Mouse (Mus musculus) forebrain, embryonic 13.5 days (tissue): ENCODE results near the gene Acer1. TPM values are rescaled to one million over a fixed set of nuclear protein-coding genes. Genes with fewer than 3 reads are reported as not detected.
A peak's percentile ranks its signal among the peaks of the same experiment; 100 is the strongest.
"Not testable (repeated sequence)": the region's sequence is repeated elsewhere in the genome, so short reads cannot be mapped to it uniquely, and the experiment has no call there.

ENCODE experiments used
- ATAC-seq: fragments of 200-750 bp; cut with Nextera tagmentation; 2 replicates; pipeline ENCODE4 v1.8.0; 2017
- H3K27ac ChIP-seq: fragments of 300-500 bp; sonication (generic); 2 replicates; pipeline ENCODE4 v1.5.1; 2015; ENCODE audit warnings: inconsistent platforms, mild to moderate bottlenecking, moderate library complexity
- H3K27me3 ChIP-seq: fragments of 300-500 bp; sonication (generic); 2 replicates; pipeline ENCODE4 v1.6.1; 2015; ENCODE audit warnings: mild to moderate bottlenecking, inconsistent platforms
- H3K36me3 ChIP-seq: fragments of 300-500 bp; sonication (generic); 2 replicates; pipeline ENCODE4 v1.6.1; 2015; ENCODE audit warnings: mild to moderate bottlenecking, inconsistent platforms; ENCODE audit not compliant: poor library complexity, severe bottlenecking
- H3K4me1 ChIP-seq: fragments of 300-500 bp; sonication (generic); 2 replicates; pipeline ENCODE4 v1.6.1; 2015; ENCODE audit warnings: inconsistent platforms
- H3K4me2 ChIP-seq: fragments of 300-500 bp; sonication (generic); 2 replicates; pipeline ENCODE4 v1.6.1; 2015; ENCODE audit warnings: inconsistent platforms, mild to moderate bottlenecking, moderate library complexity
- H3K4me3 ChIP-seq: fragments of 300-500 bp; sonication (generic); 2 replicates; pipeline ENCODE4 v1.5.1; 2015; ENCODE audit warnings: mild to moderate bottlenecking, inconsistent platforms
- H3K9ac ChIP-seq: fragments of 300-500 bp; sonication (generic); 2 replicates; pipeline ENCODE4 v1.6.1; 2015; ENCODE audit warnings: mild to moderate bottlenecking, inconsistent platforms
- H3K9me3 ChIP-seq: fragments of 300-500 bp; sonication (generic); replicated peaks from 2 replicates; pipeline ENCODE4 v1.6.1; 2016; ENCODE audit warnings: inconsistent platforms
- WGBS: fragments of 180-500 bp; shearing (Covaris S2); methylation state at CpG from one replicate; pipeline ENCODE4 v1.1.7; 2015; 5-methylcytosine and 5-hydroxymethylcytosine counted together
- polyA plus RNA-seq: library from polyadenylated mRNA; unstranded; fragments of >200 nt; fragmentation: Nextera tagmentation; extraction: Ambion mirVana; gene quantifications from 2 replicates; pipeline ENCODE4 v1.2.1, GENCODE M21; 2015

Acer1 gene
- polyA plus RNA-seq, 1 experiment from 2014 or later, result not detected

- Histone ChIP-seq H3K4me2 (peak overlapping the region; percentile 77), H3K4me1 (peaks cover 36% of the 10 kb centered on the region), H3K27ac (no peak overlapping the region), H3K9me3 (no peaks in the 10 kb centered on the region; the same call in 1 of the 2 replicates), H3K36me3 (no peaks in the 10 kb centered on the region), H3K9ac (peak overlapping the region; percentile 97), H3K4me3 (peak overlapping the region; percentile 79), H3K27me3 (peaks cover 7% of the 10 kb centered on the region)
- WGBS, result 95% methylated on average over 2 of the region's 2 CpGs
- ATAC-seq, result no peak
These were observed 48.5 kb downstream of the Acer1 start for GRCm38 (mm10) chr17:56933395-56933794.

- H3K4me2 ChIP-seq, result no peak overlapping the region
- H3K4me1 ChIP-seq, result peaks cover 36% of the 10 kb centered on the region
- H3K9me3 ChIP-seq, result no peaks in the 10 kb centered on the region
- H3K4me3 ChIP-seq, result no peak overlapping the region
- H3K9ac ChIP-seq, result no peak overlapping the region
- WGBS, result 94% methylated on average over 8 of the region's 8 CpGs
- ATAC-seq, result no peak
- H3K27ac ChIP-seq, result no peak overlapping the region
- no peaks in the 10 kb centered on the region for H3K27me3 ChIP-seq
- H3K36me3 ChIP-seq, result peaks cover 20% of the 10 kb centered on the region
These were observed 51.9 kb downstream of the Acer1 start for GRCm38 (mm10) chr17:56930026-56930425.

GRCm38 (mm10) chr17:56929530-56929929 lies 52.4 kb downstream of the Acer1 start:
- Histone ChIP-seq H3K4me2 (no peak overlapping the region), H3K9me3 (no peaks in the 10 kb centered on the region), H3K9ac (no peak overlapping the region), H3K27ac (no peak overlapping the region), H3K4me1 (peaks cover 34% of the 10 kb centered on the region), H3K27me3 (no peaks in the 10 kb centered on the region), H3K4me3 (no peak overlapping the region), H3K36me3 (peaks cover 25% of the 10 kb centered on the region)
- ATAC-seq, result no peak
- 90% methylated on average over 1 of the region's 1 CpGs for WGBS

GRCm38 (mm10) chr17:56929101-56929500 lies 52.8 kb downstream of the Acer1 start:
- H3K9me3 ChIP-seq, result no peaks in the 10 kb centered on the region
- peaks cover 30% of the 10 kb centered on the region for H3K4me1 ChIP-seq
- ATAC-seq, result no peak

GRCm38 (mm10) chr17:56925998-56926397 lies 55.9 kb downstream of the Acer1 start:
- H3K9me3 ChIP-seq, result no peaks in the 10 kb centered on the region
- no peak overlapping the region for H3K27ac ChIP-seq
- 92% methylated on average over 2 of the region's 2 CpGs for WGBS
- H3K4me1 ChIP-seq, result peaks cover 3% of the 10 kb centered on the region
- H3K4me2 ChIP-seq, result no peak overlapping the region
- H3K4me3 ChIP-seq, result no peak overlapping the region
- peaks cover 52% of the 10 kb centered on the region for H3K36me3 ChIP-seq
- no peak overlapping the region for H3K9ac ChIP-seq
- ATAC-seq, result no peak
- H3K27me3 ChIP-seq, result no peaks in the 10 kb centered on the region

More at GRCm38 (mm10) chr17:56929101-56929500, 52.8 kb downstream of the Acer1 start:
- Histone ChIP-seq H3K4me3 (no peak overlapping the region), H3K27ac (no peak overlapping the region), H3K4me2 (no peak overlapping the region), H3K9ac (no peak overlapping the region), H3K36me3 (peaks cover 29% of the 10 kb centered on the region), H3K27me3 (no peaks in the 10 kb centered on the region)

- WGBS, result 85% methylated on average over 3 of the region's 3 CpGs
- Histone ChIP-seq H3K4me1 (no peaks in the 10 kb centered on the region), H3K27me3 (no peaks in the 10 kb centered on the region), H3K9me3 (no peaks in the 10 kb centered on the region), H3K9ac (no peak overlapping the region), H3K36me3 (peaks cover 89% of the 10 kb centered on the region), H3K4me3 (no peak overlapping the region), H3K4me2 (no peak overlapping the region), H3K27ac (no peak overlapping the region)
- ATAC-seq, result no peak
These were observed 62.2 kb downstream of the Acer1 start for GRCm38 (mm10) chr17:56919725-56920124.

GRCm38 (mm10) chr17:56917166-56917565 lies 64.8 kb downstream of the Acer1 start:
- H3K36me3 ChIP-seq, result peaks cover 96% of the 10 kb centered on the region
- no peak overlapping the region for H3K4me3 ChIP-seq

GRCm38 (mm10) chr17:56913444-56913843 lies 68.5 kb downstream of the Acer1 start:
- H3K27me3 ChIP-seq, result no peaks in the 10 kb centered on the region
- H3K27ac ChIP-seq, result no peak overlapping the region
- H3K4me1 ChIP-seq, result no peaks in the 10 kb centered on the region
- H3K4me2 ChIP-seq, result no peak overlapping the region
- H3K36me3 ChIP-seq, result peaks cover 95% of the 10 kb centered on the region
- no peak overlapping the region for H3K9ac ChIP-seq
- no peaks in the 10 kb centered on the region for H3K9me3 ChIP-seq
- H3K4me3 ChIP-seq, result no peak overlapping the region
- no peak for ATAC-seq

More at GRCm38 (mm10) chr17:56917166-56917565, 64.8 kb downstream of the Acer1 start:
- H3K9me3 ChIP-seq, result no peaks in the 10 kb centered on the region
- no peak overlapping the region for H3K27ac ChIP-seq
- WGBS, result 88% methylated on average over 2 of the region's 2 CpGs
- H3K9ac ChIP-seq, result no peak overlapping the region
- no peaks in the 10 kb centered on the region for H3K27me3 ChIP-seq
- no peak overlapping the region for H3K4me2 ChIP-seq
- ATAC-seq, result no peak
- H3K4me1 ChIP-seq, result no peaks in the 10 kb centered on the region

- peaks cover 95% of the 10 kb centered on the region for H3K36me3 ChIP-seq
- H3K27ac ChIP-seq, result no peak overlapping the region
- H3K4me2 ChIP-seq, result no peak overlapping the region
- 91% methylated on average over 3 of the region's 3 CpGs for WGBS
- no peak for ATAC-seq
- no peaks in the 10 kb centered on the region for H3K27me3 ChIP-seq
- H3K9me3 ChIP-seq, result no peaks in the 10 kb centered on the region
- H3K9ac ChIP-seq, result no peak overlapping the region
- no peaks in the 10 kb centered on the region for H3K4me1 ChIP-seq
- H3K4me3 ChIP-seq, result no peak overlapping the region
These were observed 68.9 kb downstream of the Acer1 start for GRCm38 (mm10) chr17:56913023-56913422.

GRCm38 (mm10) chr17:56909764-56910163 lies 72.2 kb downstream of the Acer1 start:
- WGBS, result 76% methylated on average over 2 of the region's 2 CpGs
- not testable (repeated sequence) for H3K4me1 ChIP-seq
- H3K36me3 ChIP-seq, result peaks cover 95% of the 10 kb centered on the region

GRCm38 (mm10) chr17:56907887-56908286 lies 74.0 kb downstream of the Acer1 start:
- 87% methylated on average over 9 of the region's 9 CpGs for WGBS

More at GRCm38 (mm10) chr17:56909764-56910163, 72.2 kb downstream of the Acer1 start:
- not testable (repeated sequence) for H3K9ac ChIP-seq, ATAC-seq, H3K27ac ChIP-seq, H3K4me3 ChIP-seq, H3K4me2 ChIP-seq, H3K9me3 ChIP-seq, H3K27me3 ChIP-seq

GRCm38 (mm10) chr17:56907096-56907495 lies 74.8 kb downstream of the Acer1 start:
- no peak for ATAC-seq
- Histone ChIP-seq H3K9ac (no peak overlapping the region), H3K27ac (no peak overlapping the region), H3K4me3 (no peak overlapping the region), H3K36me3 (peaks cover 94% of the 10 kb centered on the region), H3K4me2 (no peak overlapping the region), H3K4me1 (no peaks in the 10 kb centered on the region), H3K9me3 (no peaks in the 10 kb centered on the region), H3K27me3 (no peaks in the 10 kb centered on the region)
- 91% methylated on average over 5 of the region's 5 CpGs for WGBS

More at GRCm38 (mm10) chr17:56907887-56908286, 74.0 kb downstream of the Acer1 start:
- no peak overlapping the region for H3K27ac ChIP-seq
- no peaks in the 10 kb centered on the region for H3K27me3 ChIP-seq
- no peak for ATAC-seq
- no peak overlapping the region for H3K4me2 ChIP-seq
- no peaks in the 10 kb centered on the region for H3K4me1 ChIP-seq
- H3K9ac ChIP-seq, result no peak overlapping the region
- H3K36me3 ChIP-seq, result peaks cover 94% of the 10 kb centered on the region
- no peak overlapping the region for H3K4me3 ChIP-seq
- no peaks in the 10 kb centered on the region for H3K9me3 ChIP-seq

GRCm38 (mm10) chr17:56906166-56906565 lies 75.8 kb downstream of the Acer1 start:
- H3K4me2 ChIP-seq, result no peak overlapping the region
- no peak overlapping the region; the same call in 1 of the 2 replicates for H3K9ac ChIP-seq
- WGBS, result 94% methylated on average over 3 of the region's 3 CpGs
- ATAC-seq, result no peak
- no peaks in the 10 kb centered on the region for H3K4me1 ChIP-seq
- H3K9me3 ChIP-seq, result no peaks in the 10 kb centered on the region
- H3K36me3 ChIP-seq, result peaks cover 94% of the 10 kb centered on the region
- H3K27me3 ChIP-seq, result no peaks in the 10 kb centered on the region
- H3K27ac ChIP-seq, result no peak overlapping the region
- no peak overlapping the region for H3K4me3 ChIP-seq
